Mouse (Mus musculus): Measurements from ENCODE around the gene Ormdl2.

DNA sequence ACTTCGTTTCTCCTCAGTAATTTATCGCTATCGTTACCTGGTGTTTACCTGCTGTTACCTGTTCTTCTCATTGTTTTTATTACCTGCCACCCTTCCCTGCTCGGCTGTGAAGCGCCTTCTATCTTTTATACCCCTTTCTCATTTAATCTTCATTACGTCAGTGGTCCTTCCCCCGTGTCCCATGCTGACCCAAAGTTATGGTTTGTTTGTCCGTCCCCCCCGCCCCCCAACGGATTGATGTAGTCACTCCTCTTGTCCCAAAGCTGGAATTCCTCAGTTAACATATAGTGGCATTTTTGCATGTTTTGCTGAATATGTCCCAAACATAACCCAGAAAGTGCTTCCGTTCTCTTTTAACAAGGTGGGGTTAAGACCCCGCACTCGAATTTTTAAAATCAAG, 690 bp upstream of the Ormdl2 start:
- TF ChIP-seq USF1 (IDR thresholded peaks at IDR 0.05; ENCODE audit: low read depth) (no peak), CTCF (IDR thresholded peaks at IDR 0.05; ENCODE audit: control insufficient read depth, insufficient read depth, insufficient read length) (no peak), MYOG (IDR thresholded peaks at IDR 0.05; ENCODE audit: control insufficient read depth, extremely low read depth, insufficient read length) (no peak), MAX (IDR thresholded peaks at IDR 0.05) (no peak), MYOD1 (IDR thresholded peaks at IDR 0.05; ENCODE audit: control insufficient read depth, insufficient read length, low read depth) (no peak)
